Mouse (Mus musculus) hindbrain, embryonic 16.5 days (tissue): ENCODE measurements around the gene Sh2d7. TPM values are rescaled to one million over a fixed set of nuclear protein-coding genes. Genes with fewer than 3 reads are reported as not detected.

Experiments used
- ATAC-seq: fragments of 200-750 bp; cut with Nextera tagmentation; 2 replicates; pipeline ENCODE4 v1.8.0; 2017; ENCODE audit warnings: moderate TSS enrichment, moderate library complexity
- H3K27ac ChIP-seq: fragments of 300-500 bp; sonication (generic); 2 replicates; pipeline ENCODE4 v1.5.1; 2014; ENCODE audit warnings: low read depth, mild to moderate bottlenecking, control low read depth, low read length, moderate library complexity
- H3K27me3 ChIP-seq: fragments of 300-500 bp; sonication (generic); replicated peaks from 2 replicates; pipeline ENCODE4 v1.6.1; 2014; ENCODE audit warnings: low read length; ENCODE audit not compliant: control insufficient read depth, insufficient read depth
- H3K36me3 ChIP-seq: fragments of 300-500 bp; sonication (generic); 2 replicates; pipeline ENCODE4 v1.6.1; 2014; ENCODE audit warnings: mild to moderate bottlenecking, low read length, moderate library complexity, mixed read lengths; ENCODE audit not compliant: control insufficient read depth, insufficient read depth
- H3K4me1 ChIP-seq: fragments of 300-500 bp; sonication (generic); 2 replicates; pipeline ENCODE4 v1.6.1; 2014; ENCODE audit warnings: low read depth, low read length; ENCODE audit not compliant: control insufficient read depth, insufficient read depth
- H3K4me2 ChIP-seq: fragments of 300-500 bp; sonication (generic); 2 replicates; pipeline ENCODE4 v1.6.1; 2014; ENCODE audit warnings: mild to moderate bottlenecking, low read length, control low read depth, moderate library complexity
- H3K4me3 ChIP-seq: fragments of 300-500 bp; sonication (generic); 2 replicates; pipeline ENCODE4 v1.5.1; 2014; ENCODE audit warnings: mild to moderate bottlenecking, low read length, control low read depth, moderate library complexity
- H3K9ac ChIP-seq: fragments of 300-500 bp; sonication (generic); 2 replicates; pipeline ENCODE4 v1.6.1; 2014; ENCODE audit warnings: low read depth, mild to moderate bottlenecking, control low read depth, low read length, moderate library complexity
- H3K9me3 ChIP-seq: fragments of 300-500 bp; sonication (generic); 2 replicates; pipeline ENCODE4 v1.6.1; 2014; ENCODE audit warnings: mild to moderate bottlenecking, low read length, moderate library complexity; ENCODE audit not compliant: control insufficient read depth
- WGBS: fragments of 180-500 bp; shearing (Covaris S2); extraction: QIAGEN DNeasy Blood & Tissue Kit; methylation state at CpG from one replicate; pipeline ENCODE4 v1.1.7; 2014; 5-methylcytosine and 5-hydroxymethylcytosine counted together
- polyA plus RNA-seq: library from polyadenylated mRNA; unstranded; fragments of >200 nt; fragmentation: Nextera tagmentation; extraction: Ambion mirVana; gene quantifications from 2 replicates; pipeline ENCODE4 v1.2.1, GENCODE M21; 2015

The Sh2d7 gene
- 0.05 TPM in 1 of 2 replicates, not detected in the other for polyA plus RNA-seq

- H3K4me2 ChIP-seq: no peak within 1 kb of the TSS
- H3K4me3 ChIP-seq: no peak within 1 kb of the TSS
- no peak within 1 kb of the TSS for H3K9ac ChIP-seq
- H3K27ac ChIP-seq: no peak within 1 kb of the TSS
- 91% methylated on average over 14 of the region's 14 CpGs for WGBS
- no peaks in the 10 kb centered on the region for H3K36me3 ChIP-seq
- no peaks in the 10 kb centered on the region for H3K27me3 ChIP-seq
- ATAC-seq: no peak
- H3K4me1 ChIP-seq: peaks cover 8% of the 10 kb centered on the region; the same call in 1 of the 2 replicates
- no peaks in the 10 kb centered on the region for H3K9me3 ChIP-seq
Observed at GRCm38 (mm10) chr9:54538684-54539083, at the start of gene Sh2d7. Gene Sh2d7, plus strand, starts transcription at chr9:54538984.

- no peak overlapping the region for H3K4me3 ChIP-seq
- no peak overlapping the region for H3K9ac ChIP-seq
- H3K4me2 ChIP-seq: no peak overlapping the region
- 85% methylated on average over 2 of the region's 2 CpGs for WGBS
- H3K27me3 ChIP-seq: no peaks in the 10 kb centered on the region
- no peaks in the 10 kb centered on the region for H3K9me3 ChIP-seq
- no peak for ATAC-seq
- no peaks in the 10 kb centered on the region for H3K36me3 ChIP-seq
- H3K4me1 ChIP-seq: no peaks in the 10 kb centered on the region
- H3K27ac ChIP-seq: no peak overlapping the region
Observed at GRCm38 (mm10) chr9:54489599-54489998, 49.2 kb upstream of the Sh2d7 start.

GRCm38 (mm10) chr9:54490431-54490830 lies 48.4 kb upstream of the Sh2d7 start:
- Histone ChIP-seq H3K9me3 (no peaks in the 10 kb centered on the region), H3K4me2 (no peak overlapping the region), H3K27me3 (no peaks in the 10 kb centered on the region), H3K4me1 (no peaks in the 10 kb centered on the region), H3K9ac (no peak overlapping the region), H3K36me3 (no peaks in the 10 kb centered on the region), H3K4me3 (no peak overlapping the region), H3K27ac (no peak overlapping the region)
- no peak for ATAC-seq
- 87% methylated on average over 2 of the region's 2 CpGs for WGBS

GRCm38 (mm10) chr9:54499291-54499690 lies 39.5 kb upstream of the Sh2d7 start:
- Histone ChIP-seq H3K4me2 (peak overlapping the region; percentile 77), H3K4me3 (no peak overlapping the region), H3K9ac (no peak overlapping the region), H3K9me3 (no peaks in the 10 kb centered on the region), H3K27me3 (no peaks in the 10 kb centered on the region), H3K36me3 (no peaks in the 10 kb centered on the region), H3K4me1 (peaks cover 18% of the 10 kb centered on the region), H3K27ac (no peak overlapping the region)
- no peak for ATAC-seq
- 82% methylated on average over 6 of the region's 6 CpGs for whole genome bisulfite sequencing

GRCm38 (mm10) chr9:54499791-54500190 lies 39.0 kb upstream of the Sh2d7 start:
- Histone ChIP-seq H3K4me3 (peak overlapping the region; percentile 93), H3K27me3 (no peaks in the 10 kb centered on the region), H3K9me3 (no peaks in the 10 kb centered on the region), H3K27ac (no peak overlapping the region), H3K4me2 (peak overlapping the region; percentile 77), H3K9ac (no peak overlapping the region), H3K36me3 (no peaks in the 10 kb centered on the region), H3K4me1 (peaks cover 18% of the 10 kb centered on the region)
- WGBS: 78% methylated on average over 3 of the region's 3 CpGs
- no peak for ATAC-seq

- H3K9me3 ChIP-seq: no peaks in the 10 kb centered on the region
- no peaks in the 10 kb centered on the region for H3K27me3 ChIP-seq
- no peaks in the 10 kb centered on the region for H3K36me3 ChIP-seq
- peak overlapping the region; percentile 95 for H3K9ac ChIP-seq
- peak overlapping the region; percentile 92 for H3K27ac ChIP-seq
- ATAC-seq: peak; percentile 79
- H3K4me2 ChIP-seq: peak overlapping the region; percentile 77
- H3K4me1 ChIP-seq: peaks cover 18% of the 10 kb centered on the region
- 1% methylated on average over 38 of the region's 43 CpGs for WGBS
- peak overlapping the region; percentile 93 for H3K4me3 ChIP-seq
Observed at GRCm38 (mm10) chr9:54500832-54501452, 37.8 kb upstream of the Sh2d7 start.

GRCm38 (mm10) chr9:54501453-54502110 lies 37.2 kb upstream of the Sh2d7 start, which contains the start of gene Dmxl2:
Gene Dmxl2, minus strand, starts transcription at chr9:54501626.
- ATAC-seq: peak; percentile 95
- WGBS: under 1% methylated on average over 86 of the region's 99 CpGs
- H3K4me1 ChIP-seq: peaks cover 18% of the 10 kb centered on the region

GRCm38 (mm10) chr9:54502111-54502495 lies 36.7 kb upstream of the Sh2d7 start:
- Histone ChIP-seq H3K9ac (peak overlapping the region; percentile 95), H3K36me3 (no peaks in the 10 kb centered on the region), H3K9me3 (no peaks in the 10 kb centered on the region), H3K4me2 (peak overlapping the region; percentile 77), H3K27me3 (no peaks in the 10 kb centered on the region), H3K27ac (peak overlapping the region; percentile 92), H3K4me1 (peaks cover 18% of the 10 kb centered on the region), H3K4me3 (peak overlapping the region; percentile 93)
- 3% methylated on average over 13 of the region's 13 CpGs for WGBS
- ATAC-seq: no peak; the same call in 1 of the 2 replicates

More at GRCm38 (mm10) chr9:54501453-54502110, 37.2 kb upstream of the Sh2d7 start, which contains the start of gene Dmxl2:
- H3K27ac ChIP-seq: peak within 1 kb of the TSS; percentile 92
- no peaks in the 10 kb centered on the region for H3K36me3 ChIP-seq
- no peaks in the 10 kb centered on the region for H3K27me3 ChIP-seq
- H3K9me3 ChIP-seq: no peaks in the 10 kb centered on the region
- peak within 1 kb of the TSS; percentile 93 for H3K4me3 ChIP-seq
- H3K9ac ChIP-seq: peak within 1 kb of the TSS; percentile 95
- peak within 1 kb of the TSS; percentile 77 for H3K4me2 ChIP-seq

- WGBS: 13% methylated on average over 12 of the region's 12 CpGs
- no peaks in the 10 kb centered on the region for H3K9me3 ChIP-seq
- no peak for ATAC-seq
Observed at GRCm38 (mm10) chr9:54502873-54503272, 35.9 kb upstream of the Sh2d7 start.

More at GRCm38 (mm10) chr9:54502873-54503272, 35.9 kb upstream of the Sh2d7 start:
- Histone ChIP-seq H3K36me3 (no peaks in the 10 kb centered on the region), H3K27ac (no peak overlapping the region), H3K27me3 (no peaks in the 10 kb centered on the region), H3K4me2 (peak overlapping the region; percentile 77), H3K4me3 (peak overlapping the region; percentile 93), H3K9ac (peak overlapping the region; percentile 48; the same call in 1 of the 2 replicates), H3K4me1 (peaks cover 18% of the 10 kb centered on the region)
